In the genomic region with DNA sequence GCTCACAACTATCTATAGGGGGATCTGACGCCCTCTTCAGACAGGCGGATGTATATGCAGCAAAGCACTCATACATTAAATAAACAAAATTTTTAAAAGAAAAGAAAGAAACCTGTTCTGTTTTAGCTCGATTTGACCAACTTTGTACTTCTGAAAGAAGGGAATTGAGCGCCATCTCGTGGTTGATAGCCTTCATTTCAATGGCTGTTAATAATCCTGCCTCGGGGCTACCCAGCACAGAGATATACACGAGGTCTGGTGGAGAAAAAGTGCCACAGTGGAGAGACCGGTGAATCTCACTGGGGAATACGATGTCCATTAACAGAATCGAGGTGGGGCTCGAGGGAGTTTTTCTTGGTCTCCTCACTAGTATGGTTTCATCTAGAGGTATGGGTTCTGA, we compare ENCODE assay signal across 9 mouse cellular contexts. TPM values are rescaled to one million over a fixed set of nuclear protein-coding genes. Genes with fewer than 3 reads are reported as not detected.
DNase-seq lines count a peak whose midpoint lies in the region; ATAC-seq lines count a peak whose summit lies in the region.
"Had no signal": no experiment of that assay in that cellular context is flagged by ENCODE, and none has a peak within 500 bp of the region (broad histone marks: within the 10 kb centered on the region; RNA-seq: fewer than 3 reads in every experiment).

No protein-coding gene starts in this region.

- WGBS in midbrain, embryonic 10.5 days: 62% methylated on average over 11 of the region's 11 CpGs
- 53% methylated on average over 11 of the region's 11 CpGs for WGBS in midbrain, embryonic 15.5 days
- WGBS in embryonic facial prominence, embryonic 10.5 days: 63% methylated on average over 11 of the region's 11 CpGs

- H3K4me2 ChIP-seq in midbrain, embryonic 15.5 days: no peak overlapping the region

- 0 out of 2 replicates have a peak, but pooled peaks cover 3% of the 10 kb centered on the region for H3K27me3 ChIP-seq in midbrain, embryonic 10.5 days (ENCODE audit: low read depth, poor library complexity, severe bottlenecking)
- H3K27me3 ChIP-seq in midbrain, embryonic 15.5 days (replicated peaks): no peaks in the 10 kb centered on the region
- no peaks in the 10 kb centered on the region for H3K27me3 ChIP-seq in embryonic facial prominence, embryonic 10.5 days (replicated peaks; ENCODE audit: low read depth, poor library complexity, severe bottlenecking)

- no peak overlapping the region for H3K9ac ChIP-seq in midbrain, embryonic 15.5 days

- H3K36me3 ChIP-seq in midbrain, embryonic 10.5 days: no peaks in the 10 kb centered on the region
- no peaks in the 10 kb centered on the region for H3K36me3 ChIP-seq in midbrain, embryonic 15.5 days (replicated peaks)
- H3K36me3 ChIP-seq in embryonic facial prominence, embryonic 10.5 days (replicated peaks): no peaks in the 10 kb centered on the region

- no peaks in the 10 kb centered on the region for H3K9me3 ChIP-seq in midbrain, embryonic 10.5 days (replicated peaks)
- no peaks in the 10 kb centered on the region for H3K9me3 ChIP-seq in midbrain, embryonic 15.5 days
- no peaks in the 10 kb centered on the region for H3K9me3 ChIP-seq in embryonic facial prominence, embryonic 10.5 days

- ATAC-seq in midbrain, embryonic 15.5 days (replicated peaks): no peak

- H3K27ac ChIP-seq in midbrain, embryonic 10.5 days (replicated peaks): no peak overlapping the region
- H3K27ac ChIP-seq in midbrain, embryonic 15.5 days: no peak overlapping the region
- H3K27ac ChIP-seq in embryonic facial prominence, embryonic 10.5 days (replicated peaks): no peak overlapping the region
- H3K27ac ChIP-seq: macrophage had no signal

- H3K4me3 ChIP-seq in midbrain, embryonic 10.5 days: no peak overlapping the region
- no peak overlapping the region for H3K4me3 ChIP-seq in midbrain, embryonic 15.5 days
- no peak overlapping the region for H3K4me3 ChIP-seq in embryonic facial prominence, embryonic 10.5 days

- H3K4me1 ChIP-seq in midbrain, embryonic 10.5 days: peaks cover 16% of the 10 kb centered on the region
- peaks cover 12% of the 10 kb centered on the region; the same call in 1 of the 2 replicates for H3K4me1 ChIP-seq in midbrain, embryonic 15.5 days
- peaks cover 12% of the 10 kb centered on the region for H3K4me1 ChIP-seq in embryonic facial prominence, embryonic 10.5 days

- intact Hi-C loops in gastrocnemius, postnatal 14 days (cut with DNase I; ENCODE audit: low total_unique reads): loop anchor here (5.0 kb wide), 1 partner anchor 422 kb away; no protein-coding TSS in a partner anchor

- DNase-seq in gastrocnemius, postnatal 10 days: peak; percentile 47
- no peak for DNase-seq in gastrocnemius, postnatal 14 days
- peak; percentile 35 for DNase-seq in midbrain, embryonic 10.5 days (ENCODE audit: low spot score)
- peak; percentile 34 for DNase-seq in Muller cell, postnatal 12 days (ENCODE audit: inconsistent ontology term)
- DNase-seq in embryonic facial prominence, embryonic 10.5 days (ENCODE audit: low spot score): peak; percentile 43
- DNase-seq in natural killer cell, adult 2 months (ENCODE audit: low spot score in 2 of 2): peak; percentile 25 to 45
- DNase-seq in layer of hippocampus, adult 9-11 months: no peak

RNA-seq across cellular contexts. Expression of a gene that starts 23.3 kb away (rescaled TPM):
- 100 to 1,000 TPM; 126 to 127 TPM for total RNA-seq in gastrocnemius, postnatal 10 days (2021)
- 100 to 1,000 TPM; 106 to 107 TPM for total RNA-seq in gastrocnemius, postnatal 14 days (2021)
- 225 and 228 TPM in 2 replicates for polyA plus RNA-seq in midbrain, embryonic 10.5 days (2016; fragmentation: Nextera tagmentation; extraction: Ambion mirVana)
- 180 and 195 TPM in 2 replicates for polyA plus RNA-seq in midbrain, embryonic 15.5 days (2015; fragmentation: Nextera tagmentation; extraction: Ambion mirVana)
- 223 and 229 TPM in 2 replicates for polyA plus RNA-seq in embryonic facial prominence, embryonic 10.5 days (2016; fragmentation: Nextera tagmentation; extraction: Ambion mirVana)

Comparison
In these comparisons a context has a peak if more than half of its experiments do, and no peak if none do; other contexts are left out.
1. DNase-seq: peak in gastrocnemius, postnatal 10 days (single experiment), midbrain, embryonic 10.5 days (single experiment), Muller cell, postnatal 12 days (single experiment), embryonic facial prominence, embryonic 10.5 days (single experiment) and natural killer cell, adult 2 months (2 of 2); none in gastrocnemius, postnatal 14 days (single experiment) and layer of hippocampus, adult 9-11 months (single experiment).